Mouse (Mus musculus): Measurements from ENCODE around the gene Myo15b.
A peak's percentile ranks its signal among the peaks of the same experiment; 100 is the strongest.
"Not testable (repeated sequence)": the region's sequence is repeated elsewhere in the genome, so short reads cannot be mapped to it uniquely, and the experiment has no call there.

The Myo15b gene

GRCm38 (mm10) chr11:115831518-115831917, 26.7 kb upstream of the Myo15b start:
- no peak for DNase-seq (ENCODE audit: low read depth)

GRCm38 (mm10) chr11:115832064-115832463, 26.1 kb upstream of the Myo15b start:
- DNase-seq (ENCODE audit: low read depth): no peak

GRCm38 (mm10) chr11:115832523-115832922, 25.7 kb upstream of the Myo15b start:
- no peak for DNase-seq (ENCODE audit: low read depth)

- DNase-seq (ENCODE audit: low read depth): no peak
Observed at GRCm38 (mm10) chr11:115833021-115833513, 25.1 kb upstream of the Myo15b start.

- DNase-seq (ENCODE audit: low read depth): no peak
Observed at GRCm38 (mm10) chr11:115834033-115834432, 24.2 kb upstream of the Myo15b start.

GRCm38 (mm10) chr11:115836656-115837395, 21.4 kb upstream of the Myo15b start:
- DNase-seq (ENCODE audit: low read depth): no peak

- no peak for DNase-seq (ENCODE audit: low read depth)
Observed at GRCm38 (mm10) chr11:115837606-115838345, 20.4 kb upstream of the Myo15b start.

GRCm38 (mm10) chr11:115838895-115839311, 19.3 kb upstream of the Myo15b start:
- no peak for DNase-seq (ENCODE audit: low read depth)

- no peak for DNase-seq (ENCODE audit: low read depth)
Observed at GRCm38 (mm10) chr11:115839732-115840131, 18.5 kb upstream of the Myo15b start.

GRCm38 (mm10) chr11:115841044-115841443, 17.2 kb upstream of the Myo15b start:
- no peak for DNase-seq (ENCODE audit: low read depth)

GRCm38 (mm10) chr11:115841961-115842550, 16.1 kb upstream of the Myo15b start:
- peak; percentile 32 for DNase-seq (ENCODE audit: low read depth)

- no peak for DNase-seq (ENCODE audit: low read depth)
Observed at GRCm38 (mm10) chr11:115843141-115843890, 14.9 kb upstream of the Myo15b start.

- no peak for DNase-seq (ENCODE audit: low read depth)
Observed at GRCm38 (mm10) chr11:115843891-115844239, 14.3 kb upstream of the Myo15b start.

GRCm38 (mm10) chr11:115844240-115844639, 14.0 kb upstream of the Myo15b start:
- DNase-seq (ENCODE audit: low read depth): no peak

- no peak for DNase-seq (ENCODE audit: low read depth)
Observed at GRCm38 (mm10) chr11:115845819-115846218, 12.4 kb upstream of the Myo15b start.

GRCm38 (mm10) chr11:115854674-115855073, 3.5 kb upstream of the Myo15b start:
- no peak for DNase-seq (ENCODE audit: low read depth)

- not testable (repeated sequence) for DNase-seq (ENCODE audit: low read depth)
Observed at GRCm38 (mm10) chr11:115857146-115857545, 1.1 kb upstream of the Myo15b start.

GRCm38 (mm10) chr11:115857936-115858335, 270 bp upstream of the Myo15b start:
- DNase-seq (ENCODE audit: low read depth): no peak

- DNase-seq (ENCODE audit: low read depth): peak; percentile 77
Observed at GRCm38 (mm10) chr11:115859143-115859945, 1.1 kb downstream of the Myo15b start.

- DNase-seq (ENCODE audit: low read depth): no peak
Observed at GRCm38 (mm10) chr11:115863895-115864294, 5.7 kb downstream of the Myo15b start.

GRCm38 (mm10) chr11:115869393-115869792, 11.2 kb downstream of the Myo15b start:
- DNase-seq (ENCODE audit: low read depth): peak; percentile 50

Data from c-Kit-positive CD71-negative TER-119-negative erythroid progenitor cells, embryonic 14.5 days (primary cell).